Mouse (Mus musculus) embryo, embryonic 11.5 days (tissue): ENCODE measurements around the gene Prex1.

Source experiments
- DNase-seq: peaks from one replicate; pipeline ENCODE4 v3.0.0-alpha.2; 2012; ENCODE audit warnings: low read depth, low spot score

Gene Prex1

DNA sequence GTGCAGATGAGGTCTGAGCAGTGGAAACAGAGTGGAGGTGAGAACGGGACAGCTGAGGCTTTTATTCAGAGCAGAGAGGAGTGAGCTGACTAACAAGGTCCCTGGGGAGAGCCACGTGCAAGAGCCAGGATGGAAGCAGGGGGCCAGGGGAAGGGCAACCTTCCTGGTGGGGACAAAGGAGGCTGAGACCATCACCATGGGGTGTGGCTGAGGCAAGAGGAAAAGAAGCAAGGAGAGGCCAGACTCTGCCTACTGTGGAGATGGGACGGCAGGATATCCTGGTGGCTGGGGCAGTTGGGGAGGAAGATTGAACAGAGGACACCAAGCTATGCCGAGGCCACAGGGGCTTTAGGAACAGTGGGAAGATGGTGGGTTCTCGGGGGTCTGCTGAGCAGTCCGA is 26.7 kb downstream of the Prex1 start:
- no peak for DNase-seq

DNA sequence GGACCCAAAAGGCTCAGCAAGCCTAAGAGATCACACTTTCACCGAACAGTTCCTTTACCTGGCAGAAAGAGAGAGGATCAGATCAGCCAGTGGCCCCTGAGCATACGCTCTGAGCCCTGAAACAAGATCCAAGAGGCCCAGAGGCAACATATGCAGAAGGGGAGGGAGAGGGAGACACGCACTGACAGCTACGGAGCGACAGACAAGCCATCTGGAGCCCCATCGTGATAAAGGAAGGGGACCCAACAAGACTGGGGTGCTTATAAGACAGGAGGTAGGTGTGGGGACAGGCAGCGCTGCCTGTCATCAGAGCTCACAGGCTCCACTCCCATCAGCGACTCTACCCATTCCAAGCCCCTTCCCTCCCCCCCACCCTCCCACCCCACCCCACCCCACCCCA is 27.8 kb downstream of the Prex1 start:
- DNase-seq, result no peak

GRCm38 (mm10) chr2:166683885-166684544 is 29.6 kb downstream of the Prex1 start:
- DNase-seq, result no peak

GRCm38 (mm10) chr2:166682866-166683265 is 30.8 kb downstream of the Prex1 start:
- no peak for DNase-seq

- DNase-seq, result no peak
These were observed 34.5 kb downstream of the Prex1 start for GRCm38 (mm10) chr2:166678959-166679759.

DNA sequence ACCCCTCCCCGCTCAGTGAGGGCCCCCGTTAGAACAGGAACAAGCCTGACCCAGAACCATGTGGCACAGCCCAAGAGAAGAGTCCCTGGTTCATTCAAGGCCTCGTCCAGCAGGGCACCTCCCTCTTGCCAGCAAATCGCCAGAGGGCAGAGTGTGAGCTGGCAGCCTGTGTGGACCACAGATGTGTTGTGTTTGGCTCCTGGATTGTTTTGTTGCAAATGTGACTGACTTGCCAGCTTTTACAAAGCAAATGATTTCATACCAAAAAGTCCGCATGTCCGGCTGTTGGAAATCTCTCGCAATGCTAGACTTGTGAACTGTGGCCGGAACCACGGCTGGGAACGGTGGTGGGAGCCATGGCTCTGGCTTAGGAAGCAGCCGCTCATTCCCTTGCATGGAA is 36.7 kb downstream of the Prex1 start:
- no peak for DNase-seq

GRCm38 (mm10) chr2:166676498-166676897 is 37.1 kb downstream of the Prex1 start:
- DNase-seq, result no peak

- no peak for DNase-seq
These were observed 37.8 kb downstream of the Prex1 start for GRCm38 (mm10) chr2:166675588-166676444.

DNA sequence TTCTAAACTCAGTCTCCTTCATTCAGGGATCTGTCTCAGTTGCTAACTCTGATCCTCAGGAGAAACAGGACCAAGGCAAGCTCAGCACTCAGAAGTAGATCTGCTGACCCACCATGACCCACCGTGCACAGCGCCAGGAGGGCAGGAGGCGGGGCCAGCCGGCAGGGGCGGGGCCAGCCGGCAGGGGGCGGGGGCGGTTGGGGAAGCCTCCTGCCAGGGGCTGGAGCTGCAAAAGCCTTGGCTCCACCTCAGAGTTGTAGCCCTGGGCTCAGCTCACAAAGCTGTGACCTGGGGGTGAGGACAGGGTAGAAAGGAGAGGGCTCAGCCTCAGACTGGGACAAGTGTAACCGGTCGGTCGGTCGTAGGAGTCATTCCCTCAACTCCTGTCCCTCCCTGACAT is 38.9 kb downstream of the Prex1 start:
- no peak for DNase-seq

GRCm38 (mm10) chr2:166673951-166674350 is 39.7 kb downstream of the Prex1 start:
- DNase-seq, result no peak

DNA sequence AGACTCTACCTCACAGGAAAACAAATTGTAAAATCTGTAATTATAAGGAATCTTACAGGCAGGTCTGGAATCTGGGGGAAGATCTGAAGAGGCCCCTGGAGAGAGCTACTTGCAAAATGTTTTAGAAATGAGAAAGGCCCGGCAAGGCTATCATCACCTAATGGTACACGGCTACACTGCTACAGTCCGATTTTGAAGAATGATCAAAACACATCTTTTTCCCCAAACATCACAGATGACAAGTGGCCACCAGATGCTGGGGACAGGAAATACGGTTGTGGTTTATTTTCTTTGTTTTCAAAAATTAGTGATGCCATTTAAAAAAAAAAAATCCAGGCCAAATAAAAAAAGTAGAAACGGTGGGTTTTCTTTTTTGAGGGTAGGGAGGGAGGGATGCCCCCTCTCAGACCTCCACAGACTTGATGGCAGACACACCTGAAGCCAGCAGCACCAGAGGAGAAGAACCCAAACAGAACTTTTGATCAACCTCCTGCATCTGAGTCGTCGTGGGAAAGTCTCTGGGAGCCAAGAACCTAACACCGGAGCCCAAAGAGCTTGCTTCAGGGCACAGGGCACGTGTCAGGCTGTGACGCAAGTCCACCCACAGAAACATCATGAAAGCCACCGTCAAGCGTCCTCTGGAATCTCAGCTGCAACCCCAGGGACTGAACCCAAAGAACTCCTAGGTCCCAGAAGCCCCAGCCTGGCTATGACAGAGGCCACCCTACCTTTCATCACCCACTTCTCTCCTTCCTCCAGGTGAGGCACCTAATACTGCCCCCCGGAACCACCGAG is 41.3 kb downstream of the Prex1 start:
- DNase-seq, result no peak

DNA sequence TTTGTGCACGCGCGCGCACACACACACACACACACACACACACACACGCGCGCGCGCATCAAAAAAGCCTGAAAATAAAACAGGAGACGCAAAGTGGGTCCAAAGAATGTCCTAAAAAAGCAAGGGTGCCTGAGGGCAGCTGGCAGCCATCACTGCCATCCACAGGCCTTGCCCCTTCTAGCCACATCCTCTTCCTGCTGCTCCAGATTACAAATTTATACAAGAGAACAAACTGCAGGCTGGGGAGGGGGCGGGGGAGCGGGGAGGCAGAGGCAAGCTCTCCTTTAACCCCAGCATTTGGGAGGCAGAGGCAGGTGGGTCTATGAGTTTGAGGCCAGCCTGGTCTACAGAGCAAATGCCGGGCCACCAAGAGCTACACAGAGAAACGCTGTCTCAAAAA is 42.0 kb downstream of the Prex1 start:
- DNase-seq, result no peak

GRCm38 (mm10) chr2:166671019-166671418 is 42.6 kb downstream of the Prex1 start:
- DNase-seq, result peak; percentile 37

- DNase-seq, result no peak
These were observed 43.7 kb downstream of the Prex1 start for GRCm38 (mm10) chr2:166669922-166670321.

DNA sequence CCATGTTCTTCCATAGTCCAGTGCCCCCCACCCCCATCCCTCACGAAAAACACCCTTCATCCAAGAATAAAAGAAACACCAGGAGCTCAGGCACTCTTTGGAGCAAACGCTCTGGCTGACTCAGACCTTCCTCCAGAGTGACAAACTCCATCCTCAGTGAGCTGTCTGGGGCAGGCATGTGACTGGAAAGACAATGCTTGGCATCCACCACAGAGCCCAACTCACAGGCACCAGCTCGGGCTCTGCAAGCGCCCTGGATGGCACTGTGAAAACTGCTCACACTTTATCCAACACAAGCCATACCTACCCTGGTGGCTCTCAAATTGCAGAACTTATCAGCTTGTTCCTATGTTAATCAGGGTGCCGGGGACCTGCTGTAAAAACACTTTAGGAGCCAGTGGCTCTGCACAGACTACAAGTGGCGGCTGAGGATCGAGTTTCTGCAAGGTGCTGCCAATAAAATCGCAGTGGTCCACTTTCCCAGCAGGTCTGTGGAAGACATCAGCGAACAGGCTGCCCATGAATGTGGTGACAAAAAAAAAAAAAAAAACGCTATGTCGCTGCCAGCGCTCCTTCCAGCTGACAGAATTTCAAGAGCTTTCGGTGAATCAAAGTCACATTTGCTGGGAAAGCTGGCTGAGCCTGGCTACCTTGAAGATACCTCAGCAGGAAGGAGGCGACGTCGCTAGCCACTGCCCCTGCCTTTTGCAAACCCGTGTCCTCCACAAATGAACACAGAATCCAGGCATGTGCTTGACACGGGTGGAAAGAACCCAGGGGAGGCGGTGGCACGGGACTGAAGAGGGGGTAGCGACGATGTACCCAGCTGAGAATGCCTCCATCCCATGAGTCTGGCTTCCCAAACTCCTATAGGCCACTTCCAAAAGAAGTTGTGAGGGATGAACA is 45.6 kb downstream of the Prex1 start:
- DNase-seq, result no peak

GRCm38 (mm10) chr2:166666175-166666574 is 47.5 kb downstream of the Prex1 start:
- no peak for DNase-seq

GRCm38 (mm10) chr2:166665244-166665922 is 48.2 kb downstream of the Prex1 start:
- DNase-seq, result no peak

DNA sequence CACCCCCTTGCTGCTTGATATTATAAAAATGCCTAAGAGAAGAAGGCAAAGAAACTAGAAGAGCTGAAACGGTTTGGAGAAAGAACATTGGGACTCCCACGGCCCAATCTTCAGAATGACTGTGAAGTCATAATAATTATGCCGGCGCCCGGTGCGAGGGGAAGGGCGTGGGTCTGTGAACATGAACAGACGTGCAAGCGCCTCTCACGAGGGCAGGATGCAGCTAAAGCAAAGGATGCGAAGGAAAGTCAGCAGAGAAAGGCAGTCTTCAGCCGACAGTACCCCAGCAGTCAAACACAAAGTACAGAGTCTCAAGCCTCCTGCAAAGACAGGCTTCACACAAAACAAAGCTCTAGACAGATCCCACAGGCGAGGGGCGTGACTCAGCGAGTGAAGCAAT is 49.1 kb downstream of the Prex1 start:
- DNase-seq, result no peak

DNA sequence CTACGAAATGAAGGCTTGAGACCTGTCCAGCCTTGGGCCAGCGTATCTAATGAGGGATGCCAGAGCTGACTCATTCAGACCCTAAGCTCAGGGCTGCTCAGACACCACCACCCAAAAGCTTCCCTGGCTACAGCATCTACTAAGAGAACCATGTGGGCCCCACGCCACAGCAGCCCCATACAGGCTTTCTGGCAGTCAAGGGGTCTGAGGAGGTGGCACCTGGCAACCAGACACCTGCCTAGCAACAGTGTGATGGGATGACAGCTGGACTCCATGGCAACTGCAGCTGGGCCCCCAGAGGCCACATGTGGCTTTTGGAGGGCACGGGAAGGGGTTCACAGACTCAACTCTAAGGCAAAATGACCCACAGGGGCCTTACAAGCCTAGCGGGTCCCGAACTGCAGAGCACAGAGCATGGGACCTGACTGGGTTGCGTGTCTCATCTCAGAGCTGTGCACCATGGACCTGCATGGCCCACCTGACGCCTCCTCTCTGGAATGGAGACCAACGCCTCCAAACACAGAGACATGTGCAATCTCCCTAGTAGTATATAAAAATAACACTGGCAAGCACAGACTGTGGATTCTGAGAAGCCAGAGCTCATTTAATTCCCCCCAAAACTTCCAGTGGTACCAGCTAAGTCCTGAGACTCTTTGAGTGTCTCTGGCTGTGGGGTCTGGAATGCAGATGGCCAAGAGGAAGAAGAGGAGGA is 50.2 kb downstream of the Prex1 start:
- no peak for DNase-seq
